Mouse (Mus musculus) 3134 (cell line): Measurements from ENCODE around the gene Prr15l.

Experiments used
- DNase-seq: peaks from one replicate; pipeline ENCODE4 v3.0.0-alpha.2; 2011; ENCODE audit warnings: low spot score; ENCODE audit not compliant: insufficient read length; ENCODE audit errors: extremely low read depth

Gene Prr15l

GRCm38 (mm10) chr11:96975511-96976378, 47.8 kb downstream of the Prr15l start:
- DNase-seq, result peak; percentile 57

GRCm38 (mm10) chr11:96976379-96976687, 48.4 kb downstream of the Prr15l start:
- no peak for DNase-seq

GRCm38 (mm10) chr11:96976911-96977591, 49.1 kb downstream of the Prr15l start:
- DNase-seq, result peak; percentile 91

GRCm38 (mm10) chr11:96977606-96978400, 49.9 kb downstream of the Prr15l start:
- peak; percentile 97 for DNase-seq

- DNase-seq, result no peak
Observed at GRCm38 (mm10) chr11:96978401-96979246, 50.7 kb downstream of the Prr15l start.

GRCm38 (mm10) chr11:96979329-96979728, 51.4 kb downstream of the Prr15l start:
- DNase-seq, result no peak

- DNase-seq, result no peak
Observed at GRCm38 (mm10) chr11:96980021-96980420, 52.1 kb downstream of the Prr15l start.

- DNase-seq, result no peak
Observed at GRCm38 (mm10) chr11:96981461-96981860, 53.6 kb downstream of the Prr15l start.

GRCm38 (mm10) chr11:96982355-96982754, 54.5 kb downstream of the Prr15l start:
- peak; percentile 70 for DNase-seq

- no peak for DNase-seq
Observed at GRCm38 (mm10) chr11:96982859-96983258, 55.0 kb downstream of the Prr15l start, which contains the start of gene Sp2. Gene Sp2 (minus strand): TSS chr11:96982959.

- DNase-seq, result no peak
Observed at GRCm38 (mm10) chr11:96984903-96985302, 57.0 kb downstream of the Prr15l start.

- DNase-seq, result no peak
Observed at GRCm38 (mm10) chr11:96986463-96986862, 58.6 kb downstream of the Prr15l start.
